In the genomic region with DNA sequence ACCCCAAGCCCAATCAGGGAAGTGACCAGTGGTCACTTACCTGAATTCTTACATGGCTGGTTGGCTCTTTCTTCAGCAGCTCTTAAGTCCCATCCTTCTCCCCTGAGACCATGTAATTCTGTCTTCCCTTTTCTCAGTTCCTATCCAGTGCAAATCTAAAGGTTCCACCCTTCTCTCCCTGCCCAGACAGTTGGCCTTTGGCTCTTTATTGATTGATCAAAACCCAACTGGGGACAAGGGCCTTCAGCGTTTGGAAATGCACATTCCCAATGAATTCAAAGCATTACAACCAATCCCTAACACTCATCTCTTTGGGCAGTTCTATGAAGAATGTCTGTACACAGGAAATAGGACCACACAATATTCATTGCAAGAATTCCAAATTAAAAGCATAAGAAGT, we compare ENCODE assay signal across 35 mouse cellular contexts.
"Had no signal": no experiment of that assay in that cellular context is flagged by ENCODE, and none has a peak within 500 bp of the region (broad histone marks: within the 10 kb centered on the region; RNA-seq: fewer than 3 reads in every experiment).

No protein-coding gene starts in this region.

- H3K9ac ChIP-seq: heart, embryonic 12.5 days; heart, embryonic 13.5 days; heart, embryonic 15.5 days; hindbrain, embryonic 12.5 days; hindbrain, embryonic 13.5 days; hindbrain, embryonic 14.5 days; hindbrain, embryonic 15.5 days; intestine, embryonic 15.5 days; kidney, embryonic 15.5 days had no signal

- H3K27me3 ChIP-seq: heart, embryonic 12.5 days; heart, embryonic 13.5 days; heart, embryonic 15.5 days; hindbrain, embryonic 12.5 days; hindbrain, embryonic 13.5 days; hindbrain, embryonic 15.5 days; intestine, embryonic 15.5 days; kidney, embryonic 15.5 days had no signal

- H3K36me3 ChIP-seq: heart, embryonic 10.5 days; heart, embryonic 12.5 days; heart, embryonic 13.5 days; heart, embryonic 15.5 days; hindbrain, embryonic 10.5 days; hindbrain, embryonic 12.5 days; hindbrain, embryonic 13.5 days; hindbrain, embryonic 15.5 days; intestine, embryonic 15.5 days; kidney, embryonic 15.5 days had no signal

- ATAC-seq: hindbrain, embryonic 16.5 days; hindbrain, postnatal 0 days; inflammation-experienced regulatory T-cells, adult 6 months; intestine, embryonic 15.5 days; intestine, embryonic 16.5 days; intestine, postnatal 0 days had no signal

- DNase-seq: heart, postnatal 10 days; heart, postnatal 14 days; heart, postnatal 36 days; heart, postnatal 4 days; kidney, adult 11 months; kidney, adult 18-20 months; kidney, adult 2 months; kidney, adult 8-10 months; kidney, adult 9 months; kidney, postnatal 10 days; kidney, postnatal 14 days; kidney, postnatal 25 days; kidney, postnatal 36 days; kidney, postnatal 4 days; layer of hippocampus, adult 9-11 months; layer of hippocampus, postnatal 36 days had no signal

- H3K4me2 ChIP-seq: heart, embryonic 11.5 days; heart, embryonic 12.5 days; heart, embryonic 13.5 days; heart, embryonic 15.5 days; hindbrain, embryonic 12.5 days; hindbrain, embryonic 13.5 days; hindbrain, embryonic 14.5 days; hindbrain, embryonic 15.5 days; intestine, embryonic 15.5 days; kidney, embryonic 15.5 days had no signal

- H3K4me3 ChIP-seq: heart, embryonic 10.5 days; heart, embryonic 12.5 days; heart, embryonic 13.5 days; heart, embryonic 15.5 days; hindbrain, embryonic 10.5 days; hindbrain, embryonic 12.5 days; hindbrain, embryonic 13.5 days; hindbrain, embryonic 15.5 days; intestine, embryonic 15.5 days; kidney, embryonic 15.5 days; layer of hippocampus, adult 2 months had no signal

- H3K27ac ChIP-seq: heart, embryonic 10.5 days; heart, embryonic 13.5 days; heart, embryonic 15.5 days; hindbrain, embryonic 10.5 days; hindbrain, embryonic 12.5 days; hindbrain, embryonic 13.5 days; hindbrain, embryonic 14.5 days; hindbrain, embryonic 15.5 days; hindbrain, postnatal 0 days; intestine, embryonic 15.5 days; kidney, embryonic 15.5 days; kidney, postnatal 0 days; layer of hippocampus, adult 2 months had no signal

- H3K4me1 ChIP-seq: heart, embryonic 10.5 days; heart, embryonic 12.5 days; heart, embryonic 13.5 days; heart, embryonic 15.5 days; hindbrain, embryonic 10.5 days; hindbrain, embryonic 12.5 days; hindbrain, embryonic 13.5 days; hindbrain, embryonic 15.5 days; intestine, embryonic 15.5 days; kidney, embryonic 15.5 days had no signal

- H3K9me3 ChIP-seq: heart, embryonic 10.5 days; heart, embryonic 12.5 days; heart, embryonic 13.5 days; heart, embryonic 15.5 days; hindbrain, embryonic 10.5 days; hindbrain, embryonic 12.5 days; hindbrain, embryonic 13.5 days; hindbrain, embryonic 15.5 days; intestine, embryonic 15.5 days; kidney, embryonic 15.5 days had no signal
